Mouse (Mus musculus) CD4-positive, CD25-positive, alpha-beta regulatory T cell, adult 4 months (primary cell): ENCODE measurements at regions not wholly inside any gene's neighbourhood (a gene's known extent, or its start where the extent isn't known, plus 50 kb on each side); places are given as distances from the start of the nearest gene placed in this dataset.

Experiments used
- ATAC-seq: one replicate; pipeline ENCODE4 v1.8.0; 2017

DNA sequence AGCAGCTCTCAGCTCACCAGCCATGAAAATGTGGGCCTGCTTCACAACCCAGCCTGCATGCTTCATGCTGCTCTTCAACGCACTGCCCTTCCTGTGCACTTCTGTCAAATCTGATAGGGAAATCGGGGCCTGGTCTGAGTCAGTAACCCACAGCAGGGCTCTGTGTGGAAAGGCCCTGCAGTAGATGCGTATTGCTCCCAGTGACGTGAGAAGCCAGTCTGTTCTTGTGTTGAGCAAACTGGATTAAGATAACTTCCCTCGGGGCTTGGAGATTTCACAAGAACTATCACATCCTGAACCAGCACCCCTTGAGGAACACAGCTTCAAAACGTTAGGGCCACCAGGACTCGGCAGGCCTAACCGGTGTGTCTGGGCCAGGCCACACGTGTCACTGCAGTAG is 106.5 kb upstream of the Klf14 start:
- ATAC-seq = no peak

GRCm38 (mm10) chr6:31066861-31067260 is 108.0 kb upstream of the Klf14 start:
- ATAC-seq = no peak

GRCm38 (mm10) chr6:31067453-31067852 is 108.6 kb upstream of the Klf14 start:
- ATAC-seq = no peak

- ATAC-seq = no peak
Measured at GRCm38 (mm10) chr6:31069243-31069642, 110.4 kb upstream of the Klf14 start.

DNA sequence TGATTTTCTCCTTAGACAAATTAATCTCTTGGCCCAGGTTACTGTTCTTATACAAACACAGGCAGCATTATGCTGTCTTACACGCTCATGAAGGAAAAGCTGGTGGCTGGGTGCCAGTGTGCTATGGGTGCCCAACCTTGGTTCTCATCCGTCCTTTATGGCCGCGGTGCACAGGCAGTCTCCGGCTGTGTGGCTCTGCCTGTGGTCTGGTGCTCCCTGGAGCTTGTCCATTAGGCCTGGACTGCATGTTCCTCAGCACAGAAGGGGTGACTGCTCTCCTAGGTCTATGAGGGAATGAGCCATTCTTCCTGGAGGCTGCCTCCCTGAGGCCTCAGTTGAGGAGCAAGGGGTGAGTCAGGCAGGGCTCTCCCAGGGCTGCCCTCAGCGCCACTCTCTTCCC is 111.7 kb upstream of the Klf14 start:
- no peak for ATAC-seq

GRCm38 (mm10) chr6:31070966-31071365 is 112.1 kb upstream of the Klf14 start:
- no peak for ATAC-seq

DNA sequence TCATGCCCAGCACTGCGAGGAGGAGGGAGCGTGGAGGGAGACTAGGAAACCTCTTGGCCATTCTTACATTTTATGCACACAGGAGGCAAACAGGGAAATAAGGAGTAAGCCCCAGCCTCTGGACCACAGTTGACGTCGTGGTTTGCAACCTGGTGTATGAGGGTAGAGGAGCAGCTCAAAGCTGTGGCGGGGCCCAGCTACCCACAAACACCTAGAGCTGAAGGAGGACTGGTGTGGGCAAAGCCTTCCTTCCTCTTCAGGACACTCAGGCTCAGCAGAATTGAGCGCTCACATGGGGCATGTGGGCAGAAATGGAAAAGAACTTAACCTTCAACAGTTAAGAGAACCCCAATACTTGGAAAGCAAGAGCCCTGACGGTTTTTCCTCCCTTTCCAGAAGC is 113.2 kb upstream of the Klf14 start:
- no peak for ATAC-seq

- ATAC-seq = no peak
Measured at GRCm38 (mm10) chr6:31072559-31072958, 113.7 kb upstream of the Klf14 start.

DNA sequence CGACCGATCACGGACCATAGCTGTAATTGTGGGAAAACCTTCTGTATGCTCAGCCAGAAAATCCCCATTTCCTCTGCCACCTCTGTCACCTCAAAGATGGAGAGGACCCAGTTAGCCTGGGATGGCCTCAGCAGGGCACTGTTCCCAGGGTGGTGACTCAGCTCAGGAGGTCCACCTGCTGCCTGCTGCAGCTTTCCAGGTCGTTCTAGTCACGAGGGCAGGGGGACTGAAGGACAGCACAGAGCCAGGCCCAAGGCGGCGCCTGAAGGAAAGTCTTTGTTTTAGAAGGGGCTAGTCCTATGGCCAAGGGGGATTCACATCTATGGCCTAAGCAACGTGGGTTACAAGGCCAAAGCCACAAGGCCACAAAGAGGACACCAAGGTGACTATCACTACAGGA is 114.5 kb upstream of the Klf14 start:
- no peak for ATAC-seq

- no peak for ATAC-seq
Measured at GRCm38 (mm10) chr6:31074394-31074793, 115.5 kb upstream of the Klf14 start.

GRCm38 (mm10) chr6:31075209-31075571 is 116.3 kb upstream of the Klf14 start:
- ATAC-seq = no peak

DNA sequence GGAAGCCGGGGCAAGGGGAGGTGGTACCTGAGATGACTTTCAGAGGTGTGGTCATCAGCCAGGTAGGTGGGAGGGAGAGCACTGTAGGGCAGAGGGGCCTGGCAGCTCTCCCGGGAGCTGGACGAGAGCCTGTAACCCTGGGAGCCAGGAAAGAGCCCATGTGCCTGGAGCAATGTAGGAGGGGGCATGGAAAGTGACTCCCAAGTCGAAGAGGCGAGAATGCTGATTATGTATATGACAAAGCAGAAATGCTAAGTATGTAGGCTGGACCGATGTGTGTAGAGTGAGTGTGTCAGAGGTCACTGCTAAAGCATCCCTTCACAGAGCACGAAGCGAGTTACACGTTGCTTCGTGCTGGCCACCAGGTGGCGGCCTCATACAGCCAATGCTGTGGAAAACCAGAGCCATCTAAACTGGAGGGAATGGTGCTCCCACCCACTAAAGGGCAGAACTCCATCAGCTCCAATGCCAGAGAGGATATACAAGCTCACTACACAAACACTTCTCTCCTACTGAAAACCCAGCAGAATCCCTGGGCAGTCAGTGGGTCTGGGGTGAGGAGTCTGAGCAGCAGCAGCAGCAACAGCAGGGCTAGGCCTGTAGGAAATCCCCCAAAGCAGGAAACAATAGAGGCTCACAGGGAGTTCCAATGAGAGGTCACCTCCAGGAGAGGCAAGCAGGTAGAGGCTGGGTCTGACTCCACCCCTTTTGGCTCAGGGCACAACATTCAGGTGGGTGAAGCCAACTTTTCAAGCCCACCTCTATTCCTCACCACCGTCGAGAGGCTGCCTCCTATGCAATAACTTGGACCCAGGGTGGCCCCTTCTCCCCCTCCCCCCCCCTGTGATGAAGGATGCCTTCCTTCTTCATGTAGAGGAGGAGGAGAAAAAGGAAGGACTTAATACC is 116.9 kb upstream of the Klf14 start:
- peak; percentile 60 for ATAC-seq

DNA sequence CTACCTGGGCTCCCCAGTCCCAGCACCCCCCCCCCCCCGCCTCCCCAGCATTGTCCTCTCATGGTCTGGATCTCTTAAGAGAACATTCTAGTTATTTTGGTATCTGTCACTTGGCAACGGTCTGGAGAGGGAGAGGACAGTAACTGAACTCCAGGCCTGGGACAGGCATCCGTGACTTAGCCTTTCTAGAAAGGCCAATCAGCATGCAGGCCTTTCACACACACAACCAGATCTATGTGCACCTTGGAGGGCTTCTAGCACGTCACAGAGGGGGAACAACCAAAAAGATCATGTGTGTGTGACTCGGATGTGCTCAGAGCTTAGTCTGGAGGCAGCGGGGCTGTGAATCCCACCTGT is 117.6 kb upstream of the Klf14 start:
- no peak for ATAC-seq

- ATAC-seq = peak; percentile 5
Measured at GRCm38 (mm10) chr6:31077216-31077615, 118.3 kb upstream of the Klf14 start.

DNA sequence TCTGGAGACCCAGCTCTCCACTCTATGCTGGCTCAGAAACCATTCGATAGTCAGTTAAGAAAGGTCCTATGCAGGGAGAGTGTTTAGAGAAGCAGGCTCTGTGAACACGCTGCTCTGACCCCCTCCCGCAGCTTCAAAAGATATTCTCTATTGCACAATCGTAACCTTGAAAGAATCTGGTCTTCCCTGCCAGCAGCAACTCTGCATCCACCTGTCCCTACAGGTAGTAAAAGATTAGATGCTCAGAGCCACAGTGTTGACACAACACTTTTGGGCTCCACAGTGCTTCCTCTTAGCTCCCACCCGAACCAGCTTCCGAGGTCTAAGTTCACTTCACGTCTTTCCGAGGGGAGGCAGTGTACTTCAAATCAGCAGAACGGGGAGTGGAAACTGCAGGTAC is 118.9 kb upstream of the Klf14 start:
- no peak for ATAC-seq

GRCm38 (mm10) chr6:31078413-31078812 is 119.5 kb upstream of the Klf14 start:
- ATAC-seq = peak; percentile 37

DNA sequence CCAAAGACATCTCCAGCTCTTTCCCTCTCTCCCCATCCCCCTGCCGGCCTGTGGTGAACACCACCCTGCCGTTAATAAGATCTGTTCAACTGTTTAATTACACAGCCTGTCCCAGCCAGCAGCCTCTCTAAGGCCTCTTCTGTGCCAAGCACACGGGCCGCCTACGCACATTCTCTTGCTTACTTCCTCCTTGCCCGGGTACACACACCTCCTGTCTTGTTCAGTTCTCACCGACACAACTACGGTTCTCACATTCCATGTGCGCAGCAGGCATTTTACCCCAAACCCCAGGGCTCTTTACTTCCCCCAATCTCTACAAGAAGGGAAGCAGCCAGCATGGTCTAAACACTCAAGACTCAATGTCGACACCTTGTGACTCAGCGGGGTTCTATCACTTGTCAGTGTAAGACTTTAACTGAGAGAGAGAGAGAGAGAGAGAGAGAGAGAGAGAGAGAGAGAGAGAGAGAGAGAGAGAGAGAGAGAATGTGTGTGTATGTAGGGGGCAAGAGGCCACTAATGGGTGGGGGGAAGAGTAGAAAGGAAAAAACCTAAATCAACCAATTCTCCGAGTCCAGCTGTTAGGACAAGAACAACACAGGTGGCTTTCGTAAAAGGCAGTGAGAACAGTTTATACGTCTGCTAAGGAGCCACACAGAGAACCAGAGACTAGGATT is 120.8 kb upstream of the Klf14 start:
- peak; percentile 66 for ATAC-seq

DNA sequence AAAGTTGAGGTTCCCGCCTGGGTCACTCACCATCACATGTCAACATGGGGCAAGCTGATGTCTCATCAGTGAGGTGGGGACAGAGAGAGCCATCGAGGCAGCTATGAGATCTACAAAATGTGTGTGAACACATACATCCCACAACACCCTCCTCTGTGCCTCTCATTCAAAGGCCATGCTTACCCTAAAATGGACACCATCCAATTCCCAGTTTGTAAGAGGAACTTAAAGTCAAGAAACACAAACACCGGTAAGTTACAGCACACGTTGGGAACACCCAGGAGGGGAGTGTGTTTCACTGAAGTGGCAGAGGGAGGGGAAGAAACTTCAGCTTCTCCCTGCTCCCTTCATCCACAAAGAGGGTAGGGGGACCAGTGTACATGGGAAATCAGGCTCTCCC is 121.4 kb upstream of the Klf14 start:
- no peak for ATAC-seq

DNA sequence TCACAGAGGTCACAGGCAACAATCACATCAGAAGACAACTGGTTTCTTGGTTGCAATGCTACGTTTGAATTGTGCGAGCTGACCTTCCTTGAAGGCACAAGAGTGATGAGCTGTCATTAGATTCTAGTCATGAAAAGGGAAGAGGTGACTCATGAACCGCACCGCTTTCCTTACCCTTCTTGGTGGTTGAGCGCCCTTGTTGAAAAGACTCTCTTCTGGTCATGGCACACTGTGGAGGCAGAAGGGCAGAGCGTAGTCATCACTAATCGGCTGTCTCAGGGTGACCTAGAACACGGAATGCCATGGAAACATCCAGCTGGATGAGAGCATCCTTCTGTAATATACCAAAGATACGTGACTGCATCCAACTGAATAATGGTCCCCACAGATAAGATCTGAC is 121.8 kb upstream of the Klf14 start:
- peak; percentile 5 for ATAC-seq

- no peak for ATAC-seq
Measured at GRCm38 (mm10) chr6:31081238-31081637, 122.4 kb upstream of the Klf14 start.

GRCm38 (mm10) chr6:31081988-31082387 is 123.1 kb upstream of the Klf14 start:
- no peak for ATAC-seq

DNA sequence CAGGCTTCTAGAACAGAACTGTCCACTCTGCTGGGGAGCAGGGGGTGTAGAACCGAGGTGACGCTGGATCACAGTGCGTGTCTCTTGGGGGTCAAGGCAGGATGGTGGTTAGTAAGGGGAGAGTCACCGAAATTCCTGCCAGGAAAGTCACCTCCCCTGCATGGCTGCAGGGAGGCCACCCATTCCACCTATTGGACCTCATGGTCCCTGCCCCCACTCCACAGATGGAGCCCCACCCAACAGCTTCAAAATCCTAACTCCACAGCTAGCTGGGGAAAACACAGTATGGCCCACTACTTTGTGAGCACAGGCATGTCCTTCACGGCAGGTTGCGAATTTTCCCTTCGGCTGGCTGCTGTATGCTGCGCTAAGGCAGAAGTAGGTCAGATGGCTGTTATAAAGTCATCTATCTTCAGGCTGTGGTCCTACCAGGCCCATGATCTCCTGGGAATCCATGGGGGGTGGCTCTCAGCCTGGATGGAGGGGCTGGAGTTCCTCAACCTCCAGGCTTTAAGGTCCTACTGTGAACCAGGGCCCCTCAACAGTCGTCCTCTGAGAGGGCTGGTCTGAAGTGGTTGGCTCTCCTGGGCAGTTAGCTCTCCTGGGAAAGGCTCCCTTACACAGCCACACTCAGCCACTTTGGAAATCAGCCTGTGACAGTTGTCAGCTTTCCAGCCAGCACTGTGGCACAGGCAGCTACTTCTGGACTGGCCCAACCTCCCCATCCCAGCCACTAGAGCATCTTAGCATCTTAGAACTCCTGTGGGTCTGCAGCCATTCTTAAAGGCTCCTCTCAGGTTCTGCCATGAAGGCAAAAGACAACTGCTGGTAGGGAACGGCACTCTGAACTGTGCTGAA is 124.0 kb upstream of the Klf14 start:
- no peak for ATAC-seq

DNA sequence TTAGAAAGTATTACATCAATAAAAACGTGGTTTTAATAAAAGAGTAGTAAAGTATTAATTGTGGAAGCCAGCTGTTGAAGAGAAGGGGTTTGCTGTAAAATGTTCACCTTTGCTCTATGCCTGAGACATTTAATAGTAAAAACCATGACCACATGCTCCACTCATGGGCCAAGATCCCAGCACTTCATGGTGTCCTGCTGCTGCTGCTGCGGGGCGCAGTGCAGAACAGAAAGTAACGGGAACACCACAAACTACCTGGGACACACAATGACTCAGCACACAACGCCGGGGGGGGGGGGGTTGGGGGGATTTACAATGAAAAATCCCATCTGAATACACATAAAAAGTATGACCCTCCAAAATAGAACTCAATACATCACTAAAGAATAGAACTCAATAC is 124.8 kb upstream of the Klf14 start:
- ATAC-seq = no peak
